Mouse (Mus musculus) CH12.LX (cell line): ENCODE results near the gene Rnasek. TPM values are rescaled to one million over a fixed set of nuclear protein-coding genes. Genes with fewer than 3 reads are reported as not detected.

Source experiments
- DNase-seq: peaks from one replicate; pipeline ENCODE4 v3.0.0-alpha.2; 2013; ENCODE audit errors: extremely low read depth
- H3K27ac ChIP-seq: 2 replicates; pipeline ENCODE4 v1.5.1; 2012; ENCODE audit warnings: low read depth, mild to moderate bottlenecking, control low read depth, moderate library complexity; ENCODE audit not compliant: insufficient read depth
- H3K27me3 ChIP-seq: replicated peaks from 2 replicates; pipeline ENCODE3; 2012; ENCODE audit warnings: inconsistent platforms
- H3K36me3 ChIP-seq, 2 experiments: replicated peaks in 1 of 2; 2 replicates each; pipeline versions ENCODE3 to v1.6.1; 2012; ENCODE audit warnings: inconsistent platforms in 1 of 2, low read length in 1 of 2, mild to moderate bottlenecking in 1 of 2, mixed read lengths in 1 of 2, moderate library complexity in 1 of 2; ENCODE audit not compliant: control insufficient read depth in 1 of 2, insufficient read depth in 1 of 2
- H3K4me1 ChIP-seq, 2 experiments: 2 replicates each; pipeline ENCODE4 v1.6.1; 2012; ENCODE audit warnings: inconsistent platforms in 1 of 2, moderate library complexity in 1 of 2; ENCODE audit not compliant: insufficient read depth in 2 of 2, control insufficient read depth in 1 of 2
- H3K4me2 ChIP-seq: 2 replicates; pipeline ENCODE4 v1.6.1; 2012; ENCODE audit warnings: low read depth, mild to moderate bottlenecking, control low read depth; ENCODE audit not compliant: poor library complexity, insufficient read depth, severe bottlenecking
- H3K4me3 ChIP-seq, 3 experiments: fragments of 150-350 bp in 1 of 3; sonication (generic) in 1 of 3; replicated peaks in 1 of 3; 2 replicates each; pipeline versions ENCODE3 to v1.5.1; 2011 to 2012; ENCODE audit warnings: low read depth in 2 of 3, low read length in 2 of 3, mild to moderate bottlenecking in 2 of 3, moderate library complexity in 2 of 3, control low read depth in 1 of 3, improper control_type of control experiment in 1 of 3, inconsistent platforms in 1 of 3, mixed read lengths in 1 of 3; ENCODE audit not compliant: poor library complexity in 1 of 3
- H3K79me2 ChIP-seq: replicated peaks from 2 replicates; pipeline ENCODE4 v1.6.1; 2012; ENCODE audit warnings: mild to moderate bottlenecking, moderate library complexity; ENCODE audit not compliant: control insufficient read depth, poor library complexity, insufficient read depth, severe bottlenecking; ENCODE audit errors: extremely low read depth
- H3K9ac ChIP-seq: 2 replicates; pipeline ENCODE4 v1.6.1; 2012; ENCODE audit warnings: low read depth, mild to moderate bottlenecking, control low read depth, moderate library complexity; ENCODE audit not compliant: insufficient read depth
- H3K9me3 ChIP-seq: replicated peaks from 2 replicates; pipeline ENCODE3; 2012; ENCODE audit warnings: low read length, inconsistent platforms, mixed read lengths
- BHLHE40 ChIP-seq: IDR thresholded peaks from 2 replicates; pipeline ENCODE4 v1.6.1; 2011; ENCODE audit warnings: mild to moderate bottlenecking, low read depth, low read length, improper control_type of control experiment
- CHD1 ChIP-seq: IDR thresholded peaks from 2 replicates; pipeline ENCODE4 v1.6.1; 2012; ENCODE audit warnings: low read depth, low read length, improper control_type of control experiment, inconsistent platforms
- CTCF ChIP-seq, 2 experiments: IDR thresholded peaks in 1 of 2; conservative IDR thresholded peaks in 1 of 2; 2 replicates each; pipeline ENCODE4 v1.5.1; 2011 to 2012; ENCODE audit warnings: low read depth in 2 of 2, low read length in 2 of 2, improper control_type of control experiment in 1 of 2, inconsistent platforms in 1 of 2, mild to moderate bottlenecking in 1 of 2, moderate library complexity in 1 of 2
- E2F4 ChIP-seq: IDR thresholded peaks from 2 replicates; pipeline ENCODE4 v1.6.1; 2011; ENCODE audit warnings: low read depth, low read length, improper control_type of control experiment; ENCODE audit not compliant: insufficient replicate concordance
- ETS1 ChIP-seq: conservative IDR thresholded peaks from 2 replicates; pipeline ENCODE4 v1.6.1; 2012; ENCODE audit warnings: low read depth, mild to moderate bottlenecking, inconsistent platforms, low read length, improper control_type of control experiment, moderate library complexity
- MXI1 ChIP-seq: IDR thresholded peaks from 2 replicates; pipeline ENCODE4 v1.6.1; 2011; ENCODE audit warnings: mild to moderate bottlenecking, low read depth, low read length, improper control_type of control experiment
- MYC ChIP-seq: IDR thresholded peaks from 2 replicates; pipeline ENCODE4 v1.6.1; 2011; ENCODE audit warnings: low read depth, mild to moderate bottlenecking, improper control_type of control experiment, low read length
- POLR2AphosphoS2 ChIP-seq: IDR thresholded peaks from 2 replicates; pipeline ENCODE4 v1.6.1; 2011; ENCODE audit warnings: low read depth, low read length, improper control_type of control experiment
- RCOR1 ChIP-seq: conservative IDR thresholded peaks from 2 replicates; pipeline ENCODE4 v1.6.1; 2012; ENCODE audit warnings: low read depth, mild to moderate bottlenecking, inconsistent platforms, low read length, improper control_type of control experiment
- SIN3A ChIP-seq: IDR thresholded peaks from 2 replicates; pipeline ENCODE4 v1.6.1; 2012; ENCODE audit warnings: low read length, improper control_type of control experiment, inconsistent platforms
- TBP ChIP-seq: conservative IDR thresholded peaks from 2 replicates; pipeline ENCODE4 v1.6.1; 2011; ENCODE audit warnings: low read depth, low read length, improper control_type of control experiment
- UBTF ChIP-seq: IDR thresholded peaks from 2 replicates; pipeline ENCODE4 v1.6.1; 2012; ENCODE audit warnings: low read depth, mild to moderate bottlenecking, inconsistent platforms, low read length, improper control_type of control experiment, moderate library complexity
- USF2 ChIP-seq: conservative IDR thresholded peaks from 2 replicates; pipeline ENCODE4 v1.6.1; 2011; ENCODE audit warnings: low read depth, low read length, improper control_type of control experiment
- ZC3H11A ChIP-seq: IDR thresholded peaks from 2 replicates; pipeline ENCODE4 v1.6.1; 2012; ENCODE audit warnings: low read depth, mild to moderate bottlenecking, inconsistent platforms, low read length, improper control_type of control experiment
- ZMIZ1 ChIP-seq: IDR thresholded peaks from 2 replicates; pipeline ENCODE4 v1.6.1; 2012; ENCODE audit warnings: low read depth, mild to moderate bottlenecking, inconsistent platforms, low read length, improper control_type of control experiment
- dilution Hi-C: fragments of 300-500 bp; cut with MboI; formaldehyde crosslinking; loops from 2 replicates; pipeline ENCODE4 v1.14.3; 2020; ENCODE audit warnings: low sequenced_read_pairs; ENCODE audit not compliant: extremely low pct_unique_long_range_greater_than_20kb, extremely low pct_ligation_motif_present
- in situ Hi-C: fragments of 300-500 bp; cut with MboI; formaldehyde crosslinking; loops from 3 replicates; pipeline ENCODE4 v1.14.3; 2019; ENCODE audit warnings: low sequenced_read_pairs, low pct_ligation_motif_present, low pct_unique_long_range_greater_than_20kb, mixed read lengths
- polyA plus RNA-seq: library from polyadenylated mRNA; unstranded; fragments of >175 nt; gene quantifications from 2 replicates; pipeline ENCODE4 v1.2.1, GENCODE M21; 2012; ENCODE audit warnings: low read depth; ENCODE audit not compliant: insufficient read length
- total RNA-seq, 2 experiments: library from RNA; depleted of rRNA; stranded (reverse); fragments of 300-350 nt in 1 of 2; fragments of >200 nt in 1 of 2; gene quantifications; 2 replicates each; pipeline ENCODE4 v1.2.3; 2012 to 2014

Gene Rnasek
- total and polyA plus RNA-seq, 3 experiments, result 9.1 to 91.3 (median 25.6) TPM

GRCm38 (mm10) chr11:70199107-70199506, 40.5 kb downstream of the Rnasek start:
- Histone ChIP-seq H3K79me2 (no peaks in the 10 kb centered on the region), H3K9ac (no peak overlapping the region), H3K9me3 (peaks cover 2% of the 10 kb centered on the region), H3K4me1 (peaks cover 3 to 6% of the 10 kb centered on the region in 2 experiments; a peak in 1 of 4 replicates), H3K4me2 (no peak overlapping the region), H3K27ac (no peak overlapping the region), H3K4me3 (no peak overlapping the region), H3K27me3 (peaks cover 15% of the 10 kb centered on the region), H3K36me3 (no peaks in the 10 kb centered on the region)
- dilution Hi-C loops (no loop called here), in situ Hi-C loops (loop anchor here (5.0 kb wide), 1 partner anchor 142 kb away; no protein-coding TSS in a partner anchor)
- no peak for DNase-seq
- no peak for TF ChIP-seq MYC
- TF ChIP-seq ETS1, result no peak
- TF ChIP-seq RCOR1, result no peak
- TF ChIP-seq TBP, result no peak
- no peak for TF ChIP-seq USF2
- no peak for TF ChIP-seq SIN3A
- TF ChIP-seq ZMIZ1, result no peak
- TF ChIP-seq E2F4, result no peak
- TF ChIP-seq CTCF (conservative IDR thresholded peaks at IDR 0.05 in 1 of 2, IDR thresholded peaks at IDR 0.05 in 1 of 2; ENCODE audit: low read depth in 2 of 2, low read length in 2 of 2), result no peak

GRCm38 (mm10) chr11:70198332-70198731, 41.3 kb downstream of the Rnasek start:
- H3K27me3 ChIP-seq, result peaks cover 12% of the 10 kb centered on the region
- no peak for DNase-seq
- no peak overlapping the region for H3K4me2 ChIP-seq
- no peaks in the 10 kb centered on the region for H3K79me2 ChIP-seq
- peaks cover 3 to 6% of the 10 kb centered on the region in 2 experiments; a peak in 1 of 4 replicates for H3K4me1 ChIP-seq
- no peak overlapping the region for H3K27ac ChIP-seq
- TF ChIP-seq CTCF (conservative IDR thresholded peaks at IDR 0.05 in 1 of 2, IDR thresholded peaks at IDR 0.05 in 1 of 2; ENCODE audit: low read depth in 2 of 2, low read length in 2 of 2) (no peak), CHD1 (no peak), MXI1 (no peak), UBTF (no peak), ZC3H11A (no peak), BHLHE40 (no peak), SIN3A (no peak), POLR2AphosphoS2 (no peak), RCOR1 (no peak), E2F4 (no peak)
- H3K9me3 ChIP-seq, result peaks cover 2% of the 10 kb centered on the region
- H3K4me3 ChIP-seq, result no peak overlapping the region
- no peaks in the 10 kb centered on the region for H3K36me3 ChIP-seq
- no peak overlapping the region for H3K9ac ChIP-seq
- dilution Hi-C loops (no loop called here), in situ Hi-C loops (loop anchor here (5.0 kb wide), 1 partner anchor 141 kb away; no protein-coding TSS in a partner anchor)
